Mouse (Mus musculus) lung, adult 2 months (tissue): ENCODE data around the gene AC109138.7. TPM values are rescaled to one million over a fixed set of nuclear protein-coding genes. Genes with fewer than 3 reads are reported as not detected.

Experiments used
- DNase-seq: peaks from one replicate; pipeline ENCODE4 v3.0.0; 2022
- H3K4me1 ChIP-seq: fragments of 200-500 bp; 2 replicates; pipeline ENCODE4 v1.6.1; 2011; ENCODE audit warnings: low read length; ENCODE audit not compliant: control insufficient read depth, insufficient read depth
- H3K4me3 ChIP-seq: fragments of 200-500 bp; replicated peaks from 2 replicates; pipeline ENCODE3; 2011; ENCODE audit warnings: low read depth, mild to moderate bottlenecking, control low read depth, low read length; ENCODE audit errors: extremely low read depth
- CTCF ChIP-seq: fragments of 200-500 bp; IDR thresholded peaks from 2 replicates; pipeline ENCODE4 v1.5.1; 2011; ENCODE audit warnings: mild to moderate bottlenecking, low read length, control low read depth; ENCODE audit not compliant: insufficient read depth
- POLR2A ChIP-seq: fragments of 200-500 bp; IDR thresholded peaks from 2 replicates; pipeline ENCODE4 v1.6.1; 2011; ENCODE audit warnings: low read depth, mild to moderate bottlenecking, control low read depth, low read length, borderline replicate concordance; ENCODE audit errors: extremely low read depth
- WGBS: fragments of 180-500 bp; shearing (Covaris S2); methylation state at CpG from one replicate; pipeline ENCODE4 v1.1.7; 2018; 5-methylcytosine and 5-hydroxymethylcytosine counted together
- polyA plus RNA-seq: library from polyadenylated mRNA; depleted of rRNA; stranded (reverse); fragments of >200 nt; gene quantifications from 2 replicates; pipeline ENCODE4 v1.2.3, GENCODE M21; 2012

AC109138.7 gene
- polyA plus RNA-seq, 1 experiment = not detected

DNA sequence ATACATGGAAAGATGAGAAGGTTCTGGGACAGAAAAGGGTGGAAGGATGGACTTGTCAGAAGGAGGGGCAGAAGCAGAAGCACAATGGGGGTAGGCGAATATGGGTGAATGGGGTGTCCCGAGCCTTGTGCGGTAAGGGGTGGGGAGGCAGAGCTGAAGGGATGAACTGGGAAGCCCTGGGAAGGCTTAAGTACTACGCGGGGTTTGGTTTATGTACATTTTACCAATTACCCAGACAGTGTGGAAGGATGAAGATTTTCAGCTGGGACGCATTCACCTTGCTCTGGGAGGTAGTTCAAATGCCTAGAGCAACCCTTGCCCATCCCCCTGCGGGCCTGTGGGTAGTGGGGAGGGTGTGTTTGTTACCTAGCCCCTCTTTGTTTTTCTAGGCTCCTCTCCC, 12.0 kb upstream of the AC109138.7 start:
- no peak for TF ChIP-seq CTCF
- TF ChIP-seq POLR2A = no peak
- Histone ChIP-seq H3K4me1 (peaks cover 15% of the 10 kb centered on the region), H3K4me3 (peak overlapping the region; percentile 87)
- WGBS = 29% methylated on average over 7 of the region's 7 CpGs
- no peak for DNase-seq

DNA sequence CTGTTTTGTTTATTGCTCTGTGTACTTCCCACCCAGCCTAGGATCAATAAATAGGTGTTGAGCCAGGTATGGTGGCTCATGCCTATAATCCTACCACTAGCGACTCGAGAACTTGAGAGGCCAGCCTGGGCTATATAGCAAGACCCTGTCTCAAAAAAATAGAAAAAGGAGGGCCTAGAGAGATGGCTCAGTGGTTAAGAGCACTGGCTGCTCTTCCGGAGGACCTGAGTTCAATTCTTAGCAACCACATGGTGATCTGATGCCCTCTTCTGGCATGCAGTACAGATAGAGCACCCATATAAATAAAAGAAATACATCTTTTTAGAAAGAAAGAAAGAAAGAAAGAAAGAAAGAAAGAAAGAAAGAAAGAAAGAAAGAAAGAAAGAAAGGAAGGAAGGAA, 11.0 kb upstream of the AC109138.7 start:
- Histone ChIP-seq H3K4me1 (peaks cover 15% of the 10 kb centered on the region), H3K4me3 (no peak overlapping the region)
- no peak for TF ChIP-seq CTCF
- no peak for TF ChIP-seq POLR2A
- DNase-seq = no peak
- 33% methylated on average over 3 of the region's 3 CpGs for WGBS

DNA sequence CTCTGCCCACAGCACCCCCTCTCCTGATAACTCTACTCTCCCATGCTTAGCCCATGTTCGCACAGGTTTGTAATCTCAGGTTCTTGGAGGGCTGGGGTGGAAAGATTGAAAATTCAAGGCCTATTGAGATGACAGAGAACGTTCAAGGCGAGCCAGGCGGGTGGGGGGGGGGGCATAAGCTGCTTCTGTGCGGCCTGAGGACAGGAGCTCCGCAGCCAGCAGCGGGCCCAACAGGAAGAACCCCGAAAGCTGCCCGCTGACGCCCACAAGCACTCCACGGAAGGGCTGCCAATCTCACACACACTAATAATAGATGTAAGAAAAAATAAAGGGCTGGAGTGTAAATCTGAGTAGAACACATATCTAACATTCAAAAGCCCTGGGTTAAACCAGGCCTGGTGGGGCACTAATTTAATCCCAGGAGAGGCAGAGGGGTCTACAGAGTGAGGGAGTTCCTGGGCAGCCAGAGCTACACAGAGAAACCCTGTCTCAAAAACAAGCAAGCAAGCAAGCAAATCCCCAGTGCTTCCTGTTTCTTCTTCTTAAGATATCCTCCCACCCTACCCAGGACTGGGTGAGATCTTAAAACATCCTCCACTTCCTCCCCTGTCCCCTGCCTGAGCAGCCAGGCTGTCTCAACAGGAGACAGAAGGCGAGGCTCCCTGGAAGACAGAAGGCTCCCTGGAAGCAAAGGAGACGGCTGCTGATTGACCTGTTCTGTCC, 10.4 kb upstream of the AC109138.7 start:
- TF ChIP-seq CTCF = no peak
- peak; percentile 80; the same call in 1 of the 2 replicates for TF ChIP-seq POLR2A
- WGBS = 38% methylated on average over 13 of the region's 13 CpGs

DNA sequence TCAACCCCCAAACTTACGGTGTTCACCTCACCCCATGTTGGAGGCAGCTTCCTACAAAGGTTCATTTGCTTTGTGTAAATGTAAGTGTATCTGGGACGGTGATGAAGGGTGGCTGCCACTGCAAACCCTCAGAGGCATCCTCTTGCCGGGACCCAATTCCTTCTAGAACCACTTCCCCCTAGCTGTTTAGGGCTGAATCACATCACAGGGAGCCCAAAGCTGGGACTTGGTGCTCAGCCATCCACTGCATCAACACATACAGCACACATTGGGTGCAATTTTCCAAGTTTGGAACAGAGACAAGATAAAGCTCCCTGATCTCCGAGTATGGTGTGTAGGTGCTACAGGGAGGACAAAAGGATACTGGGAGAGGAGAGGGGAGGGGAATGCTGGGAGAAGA, 9.3 kb upstream of the AC109138.7 start:
- DNase-seq = no peak
- peaks cover 15% of the 10 kb centered on the region for H3K4me1 ChIP-seq
- H3K4me3 ChIP-seq = no peak overlapping the region
- WGBS = 54% methylated on average over 4 of the region's 4 CpGs
- TF ChIP-seq POLR2A (no peak), CTCF (no peak)

More for the DNA sequence above, 10.4 kb upstream of the AC109138.7 start:
- H3K4me3 ChIP-seq = no peak overlapping the region
- no peak for DNase-seq
- peaks cover 15% of the 10 kb centered on the region for H3K4me1 ChIP-seq

DNA sequence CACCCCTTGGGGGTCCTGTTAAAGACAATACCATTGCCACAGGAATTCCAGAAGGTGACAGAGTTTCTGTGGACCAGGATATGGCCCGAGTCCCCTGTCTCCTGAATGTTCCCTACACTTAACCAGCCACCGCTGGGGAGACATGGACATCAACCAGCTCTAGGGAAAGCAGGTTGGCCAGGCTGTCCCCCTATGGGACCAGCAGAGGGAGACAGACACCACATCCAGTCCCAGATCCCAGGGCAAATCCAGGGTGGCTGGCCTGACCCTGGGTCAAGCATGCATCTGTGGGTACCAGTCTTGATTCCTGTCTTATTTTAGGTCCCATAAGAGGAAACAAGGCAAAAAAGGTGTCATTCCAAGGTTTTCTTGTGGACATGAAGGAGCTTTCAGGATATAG, 7.2 kb upstream of the AC109138.7 start:
- DNase-seq = peak; percentile 71
- Histone ChIP-seq H3K4me3 (no peak overlapping the region), H3K4me1 (peaks cover 6% of the 10 kb centered on the region)
- 0% methylated on average over 2 of the region's 2 CpGs for WGBS
- peak; percentile 99 for TF ChIP-seq CTCF
- no peak for TF ChIP-seq POLR2A

DNA sequence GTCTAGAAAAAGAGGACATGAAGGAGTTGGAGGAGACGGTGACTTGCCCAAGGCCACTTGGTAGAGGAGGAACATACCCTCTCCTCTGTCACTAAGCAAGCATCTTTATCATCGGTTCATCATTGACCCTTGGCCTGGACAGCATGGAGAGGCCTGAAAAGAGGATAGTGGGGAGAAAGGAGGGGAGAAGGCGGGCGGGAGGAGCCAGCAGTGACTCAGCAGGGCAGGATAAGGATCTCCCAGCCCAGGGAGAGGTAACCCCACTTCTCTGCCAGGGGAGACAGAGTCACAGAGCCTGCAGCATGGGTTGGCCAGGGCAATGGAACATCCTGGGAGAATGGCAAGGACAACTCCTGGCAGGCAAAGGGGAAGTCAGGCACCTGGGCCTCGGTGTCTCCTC, 5.6 kb upstream of the AC109138.7 start:
- H3K4me3 ChIP-seq = no peak overlapping the region
- DNase-seq = no peak
- WGBS = 73% methylated on average over 5 of the region's 5 CpGs
- TF ChIP-seq POLR2A = no peak
- TF ChIP-seq CTCF = no peak
- H3K4me1 ChIP-seq = peaks cover under 1% of the 10 kb centered on the region

DNA sequence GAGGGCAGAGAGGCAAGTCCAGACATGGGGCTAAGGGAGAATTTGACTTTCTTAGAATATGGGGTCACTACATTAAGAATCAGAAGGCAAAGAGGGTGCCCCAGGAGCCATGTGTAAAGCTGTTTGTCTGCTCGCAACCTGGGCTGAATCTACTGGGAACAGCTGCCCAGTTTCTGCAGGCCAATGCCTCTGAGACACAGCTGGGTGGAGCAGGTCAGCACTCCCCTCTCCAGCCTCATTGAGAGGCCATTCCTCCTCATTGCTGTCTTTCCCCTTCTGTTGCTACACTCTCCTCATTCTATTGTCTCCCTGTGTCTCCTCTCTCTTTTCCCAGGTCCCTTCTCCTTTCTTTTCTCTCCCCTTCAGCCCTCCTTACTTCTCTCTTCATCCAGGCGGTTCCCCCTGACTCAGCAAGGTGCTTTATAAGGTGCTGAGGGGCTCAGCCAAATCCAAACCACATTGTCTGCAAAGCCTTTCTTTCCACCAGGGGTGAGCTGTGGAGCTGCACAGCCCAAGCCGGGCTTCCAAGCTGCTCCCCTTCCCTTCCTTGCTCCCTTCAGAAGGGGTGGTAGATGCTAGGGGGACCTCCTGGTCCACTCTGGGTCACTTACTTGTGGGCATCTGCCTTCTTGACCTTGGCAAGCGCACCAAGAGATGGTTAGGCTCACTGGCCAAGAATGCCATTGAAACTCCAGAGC, 2.1 kb upstream of the AC109138.7 start:
- TF ChIP-seq POLR2A (no peak), CTCF (no peak)
- no peak overlapping the region for H3K4me3 ChIP-seq
- H3K4me1 ChIP-seq = peaks cover 18% of the 10 kb centered on the region
- DNase-seq = no peak
- 85% methylated on average over 4 of the region's 4 CpGs for WGBS

DNA sequence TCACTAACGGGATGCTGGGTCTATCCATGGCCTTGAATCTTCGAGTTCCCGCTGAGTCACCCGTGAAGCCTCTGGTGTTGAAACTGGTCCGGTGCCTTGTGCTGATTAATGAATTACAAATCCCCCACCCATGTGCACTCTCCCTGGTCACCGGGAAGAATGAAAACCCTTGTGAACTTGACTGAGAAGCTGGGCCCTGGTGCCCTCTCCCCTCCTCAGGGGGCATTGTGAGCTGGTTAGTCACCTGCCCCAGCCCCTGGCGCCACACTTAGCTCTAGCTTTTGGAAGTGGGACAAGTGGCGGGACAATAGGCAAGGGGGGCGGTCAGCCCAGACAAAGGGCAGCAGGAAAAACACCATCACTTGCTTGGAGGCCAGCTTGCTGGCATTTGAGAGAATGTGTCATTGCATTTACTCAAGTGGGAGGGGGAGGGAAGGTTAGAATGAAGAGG, 608 bp upstream of the AC109138.7 start:
- 11% methylated on average over 9 of the region's 9 CpGs for WGBS
- no peak for DNase-seq
- Histone ChIP-seq H3K4me3 (peak overlapping the region; percentile 63), H3K4me1 (peaks cover 19% of the 10 kb centered on the region)
- TF ChIP-seq CTCF (no peak), POLR2A (no peak; the same call in 1 of the 2 replicates)

DNA sequence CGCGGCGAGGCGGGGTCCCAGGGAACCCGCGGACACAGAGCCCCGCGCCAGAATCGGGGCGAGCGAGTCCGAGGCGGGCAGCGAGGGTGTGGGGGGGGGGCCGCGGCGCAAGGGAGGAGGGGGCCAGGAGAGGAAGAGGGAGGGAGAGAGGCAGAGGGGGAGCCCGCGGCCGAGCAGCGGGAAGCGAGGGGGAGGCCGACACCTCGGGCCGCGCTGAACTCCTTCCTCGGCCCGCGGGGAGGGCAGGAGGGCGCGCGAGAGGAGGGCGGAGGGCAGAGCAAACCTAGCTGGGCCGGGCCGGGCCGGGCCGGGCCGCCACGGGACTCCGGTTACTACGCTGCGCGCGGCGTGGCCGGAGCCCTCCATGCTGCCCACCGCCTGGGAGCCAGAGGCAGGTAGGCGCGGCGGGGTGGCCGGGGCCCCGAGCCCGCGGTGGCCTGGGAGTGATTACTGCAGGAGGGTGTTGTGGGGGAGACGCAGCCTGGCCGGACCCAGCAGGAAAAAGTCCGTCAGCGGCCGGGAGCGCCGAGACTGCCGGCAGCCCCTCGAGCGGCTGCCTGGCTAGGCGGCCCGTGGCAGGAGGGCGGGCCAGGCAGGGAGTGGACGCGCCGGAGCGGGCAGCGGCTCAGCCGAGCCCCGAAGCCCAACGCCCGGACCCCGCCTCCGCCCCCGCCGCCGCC, 754 bp downstream of the AC109138.7 start:
- WGBS = under 1% methylated on average over 71 of the region's 81 CpGs
- peak overlapping the region; percentile 63 for H3K4me3 ChIP-seq
- peaks cover 19% of the 10 kb centered on the region for H3K4me1 ChIP-seq
- TF ChIP-seq POLR2A (no peak), CTCF (no peak)
- DNase-seq = no peak
